Mouse (Mus musculus): ENCODE data around the gene Rrnad1. TPM values are rescaled to one million over a fixed set of nuclear protein-coding genes. Genes with fewer than 3 reads are reported as not detected.
"Not testable (repeated sequence)": the region's sequence is repeated elsewhere in the genome, so short reads cannot be mapped to it uniquely, and the experiment has no call there.

Gene Rrnad1
- polyA plus RNA-seq, 1 experiment from 2014 or later: 23.5 TPM

DNA sequence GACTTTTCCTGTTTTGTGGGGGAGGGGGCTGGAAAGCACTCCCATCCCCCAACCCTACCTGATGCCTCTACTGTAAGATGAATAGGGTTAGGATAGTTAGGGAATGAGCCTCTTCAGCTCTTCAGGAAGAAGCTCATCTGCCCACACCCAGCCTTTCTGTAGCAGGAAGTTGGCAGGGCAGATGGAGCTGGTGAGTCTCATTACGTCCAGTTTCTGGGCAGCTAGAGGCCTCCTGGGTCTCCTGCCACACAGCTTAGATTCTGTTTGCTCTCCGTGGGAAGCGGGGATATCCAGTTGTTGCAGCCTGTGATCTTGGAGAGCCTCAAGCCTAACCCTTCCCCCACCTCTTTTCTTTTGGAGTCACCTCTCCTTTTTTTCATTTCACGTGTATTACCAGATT is 20.6 kb downstream of the Rrnad1 start:
- Histone ChIP-seq H3K36me3 (peaks cover 21% of the 10 kb centered on the region), H3K9ac (replicated peaks) (peak overlapping the region; percentile 48), H3K4me1 (peaks cover 44% of the 10 kb centered on the region), H3K9me3 (no peaks in the 10 kb centered on the region), H3K4me2 (replicated peaks) (peak overlapping the region; percentile 66), H3K27ac (replicated peaks) (peak overlapping the region; percentile 83), H3K4me3 (no peak overlapping the region), H3K27me3 (no peaks in the 10 kb centered on the region)
- 6% methylated on average over 4 of the region's 4 CpGs for WGBS
- ATAC-seq (ENCODE audit: low FRiP score, low read depth): no peak

DNA sequence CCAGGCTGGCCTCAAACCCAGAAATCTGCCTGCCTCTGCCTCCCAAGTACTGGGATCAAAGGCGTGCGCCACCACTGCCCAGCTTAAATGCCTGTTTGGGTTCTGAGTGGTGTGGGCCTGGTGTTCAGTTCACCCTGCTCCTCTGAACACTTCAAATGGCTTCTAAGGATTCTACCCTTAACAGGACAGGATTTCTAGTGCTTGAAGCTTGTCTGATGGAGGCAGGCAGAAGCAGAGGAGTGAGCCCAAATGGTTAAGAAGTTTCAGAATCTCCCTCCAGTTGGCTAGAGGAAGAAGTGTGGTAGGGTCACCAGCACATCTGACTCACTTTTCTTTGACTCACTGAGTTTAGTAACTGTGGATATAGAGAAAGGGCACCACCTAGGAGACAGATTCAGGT is 21.1 kb downstream of the Rrnad1 start:
- Histone ChIP-seq H3K9ac (replicated peaks) (0 out of 2 replicates have a peak overlapping the region, but pooled peaks have one; percentile 48), H3K4me1 (peaks cover 44% of the 10 kb centered on the region), H3K27ac (replicated peaks) (peak overlapping the region; percentile 83), H3K4me3 (no peak overlapping the region), H3K4me2 (replicated peaks) (peak overlapping the region; percentile 66), H3K9me3 (no peaks in the 10 kb centered on the region), H3K27me3 (no peaks in the 10 kb centered on the region), H3K36me3 (peaks cover 16% of the 10 kb centered on the region)
- 88% methylated on average over 2 of the region's 2 CpGs for WGBS
- no peak for ATAC-seq (ENCODE audit: low FRiP score, low read depth)

DNA sequence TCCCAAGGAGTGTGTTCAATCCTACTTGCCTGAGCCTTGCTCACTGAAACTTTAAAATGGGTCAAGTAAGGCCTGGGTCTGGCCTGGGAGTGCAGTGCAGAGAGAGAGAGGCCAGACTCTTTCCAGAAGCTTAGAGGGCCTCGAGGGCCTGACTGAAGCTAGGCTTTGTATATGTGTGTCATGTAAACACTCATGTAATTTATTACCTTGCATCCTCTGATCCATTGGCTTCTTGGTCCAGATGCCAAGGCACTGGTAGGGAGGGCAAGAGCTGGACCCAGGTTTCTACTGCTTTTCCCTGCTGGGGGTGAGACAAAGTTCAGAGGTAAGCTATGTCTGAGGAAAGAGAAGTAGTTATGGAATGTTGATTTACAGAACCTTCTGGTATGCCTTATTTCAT is 22.6 kb downstream of the Rrnad1 start:
- 23% methylated on average over 1 of the region's 1 CpGs for WGBS
- H3K27ac ChIP-seq (replicated peaks): peak overlapping the region; percentile 92; the same call in 1 of the 2 replicates
- peaks cover 44% of the 10 kb centered on the region for H3K4me1 ChIP-seq

DNA sequence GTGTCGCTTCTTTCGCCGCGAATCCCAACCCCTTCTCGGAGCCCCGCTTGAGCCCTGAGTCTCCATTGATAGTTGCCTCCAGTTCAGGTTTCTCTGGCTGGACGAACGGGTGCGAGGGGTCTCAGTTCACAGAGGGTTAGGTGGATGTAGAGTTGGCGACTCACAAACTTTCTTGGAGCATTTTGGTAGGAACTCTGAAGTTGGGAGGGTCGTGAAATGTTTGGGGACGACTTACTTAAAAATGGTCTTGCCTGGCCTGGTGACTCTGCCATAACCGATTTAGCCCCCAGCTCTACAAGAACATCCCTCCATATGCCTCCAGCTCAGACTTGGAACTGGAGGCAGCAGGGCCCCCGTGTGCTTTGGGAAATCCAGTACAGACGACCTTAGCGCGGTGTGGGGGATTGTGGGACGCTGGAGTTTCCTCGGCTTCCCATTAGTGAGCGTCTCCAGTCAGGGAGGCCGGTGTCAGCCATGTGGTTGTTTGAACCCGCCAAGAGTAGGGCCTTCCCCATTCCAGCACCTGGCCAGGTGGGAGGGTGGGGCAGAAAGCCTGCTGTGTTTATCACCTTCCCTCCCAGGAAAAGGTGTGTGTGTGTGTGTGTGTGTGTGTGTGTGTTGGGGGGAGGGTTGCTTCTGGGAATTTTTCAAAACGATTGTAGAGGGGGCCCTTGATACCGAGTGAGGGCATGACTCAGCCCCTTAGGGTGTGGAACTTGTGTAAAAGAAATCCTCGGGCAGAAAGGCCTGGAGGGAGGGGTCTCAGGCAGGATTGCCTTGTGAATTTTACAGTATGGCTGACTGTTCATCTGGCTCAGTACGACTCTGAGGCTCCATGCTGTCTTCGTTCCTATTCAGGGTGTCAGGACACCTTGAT is 23.3 kb downstream of the Rrnad1 start:
- Histone ChIP-seq H3K4me2 (replicated peaks) (peak overlapping the region; percentile 97), H3K4me1 (peaks cover 44% of the 10 kb centered on the region), H3K9me3 (no peaks in the 10 kb centered on the region), H3K4me3 (peak overlapping the region; percentile 98), H3K27ac (replicated peaks) (peak overlapping the region; percentile 92), H3K27me3 (no peaks in the 10 kb centered on the region), H3K9ac (replicated peaks) (peak overlapping the region; percentile 91), H3K36me3 (no peaks in the 10 kb centered on the region)
- no peak for ATAC-seq (ENCODE audit: low FRiP score, low read depth)
- under 1% methylated on average over 25 of the region's 27 CpGs for WGBS

More for the DNA sequence above, 22.6 kb downstream of the Rrnad1 start:
- Histone ChIP-seq H3K27me3 (no peaks in the 10 kb centered on the region), H3K9ac (replicated peaks) (peak overlapping the region; percentile 91), H3K9me3 (no peaks in the 10 kb centered on the region), H3K36me3 (peaks cover 1% of the 10 kb centered on the region), H3K4me3 (peak overlapping the region; percentile 98), H3K4me2 (replicated peaks) (peak overlapping the region; percentile 97)
- no peak for ATAC-seq (ENCODE audit: low FRiP score, low read depth)

DNA sequence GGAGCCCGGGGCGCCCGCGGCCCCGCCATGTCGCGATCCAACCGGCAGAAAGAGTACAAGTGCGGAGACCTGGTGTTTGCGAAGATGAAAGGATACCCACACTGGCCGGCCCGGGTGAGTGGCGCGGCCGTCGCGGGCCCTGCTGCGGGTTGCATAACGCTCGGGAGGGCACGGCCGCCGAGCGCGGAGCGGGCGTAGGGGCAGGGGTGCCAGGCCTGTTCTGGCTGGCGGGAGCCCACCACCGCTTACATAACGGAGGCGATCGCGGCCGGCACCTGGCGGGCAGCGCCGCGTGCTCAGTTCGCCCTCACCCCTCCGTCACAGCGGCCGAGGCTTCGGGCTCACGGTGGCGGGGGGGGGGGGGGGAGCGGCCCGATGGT is 23.9 kb downstream of the Rrnad1 start:
- peak overlapping the region; percentile 97 for H3K4me2 ChIP-seq (replicated peaks)
- WGBS: 0% methylated on average over 33 of the region's 47 CpGs

DNA sequence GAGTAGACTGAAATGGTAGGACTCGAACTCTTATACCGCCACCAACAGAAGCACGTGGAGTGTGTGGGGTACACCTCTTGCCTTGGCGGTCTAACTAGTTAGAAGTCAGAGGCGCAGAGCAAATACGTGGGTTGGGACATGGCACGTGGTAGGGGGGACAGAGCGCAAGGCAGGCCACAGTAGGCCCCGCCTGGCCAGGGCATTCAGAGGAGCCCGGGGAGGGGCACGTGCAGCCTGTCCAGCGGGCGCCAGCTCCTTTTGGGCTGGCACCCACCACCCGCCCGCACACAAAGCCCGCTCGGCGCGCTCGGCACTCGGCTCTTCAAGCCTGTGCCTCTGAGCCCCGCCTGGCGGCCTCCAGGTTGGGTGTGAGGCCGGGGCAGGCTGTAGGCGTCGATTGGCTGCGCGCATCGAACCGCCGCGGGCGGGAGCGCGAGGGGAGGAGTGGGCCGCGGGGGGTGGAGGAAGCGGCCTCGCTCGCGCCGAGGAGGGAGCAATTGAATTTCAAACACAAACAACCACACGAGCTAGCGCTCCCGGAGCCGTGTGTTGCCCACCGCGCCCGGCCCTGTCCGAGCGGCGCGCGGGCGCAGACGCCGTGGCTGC is 24.5 kb downstream of the Rrnad1 start, which contains the start of gene Hdgf:
Gene Hdgf, plus strand, starts transcription at position 442 of the 606 bp plus-strand sequence.
- 2% methylated on average over 57 of the region's 57 CpGs for WGBS
- peak; percentile 95 for ATAC-seq (ENCODE audit: low FRiP score, low read depth)
- H3K27ac ChIP-seq (replicated peaks): peak within 1 kb of the TSS; percentile 92
- H3K4me3 ChIP-seq: peak within 1 kb of the TSS; percentile 98
- H3K36me3 ChIP-seq: no peaks in the 10 kb centered on the region
- no peaks in the 10 kb centered on the region for H3K27me3 ChIP-seq
- H3K4me2 ChIP-seq (replicated peaks): peak within 1 kb of the TSS; percentile 97
- peak within 1 kb of the TSS; percentile 91 for H3K9ac ChIP-seq (replicated peaks)
- H3K4me1 ChIP-seq: peaks cover 39% of the 10 kb centered on the region
- H3K9me3 ChIP-seq: no peaks in the 10 kb centered on the region

More for the DNA sequence above, 23.9 kb downstream of the Rrnad1 start:
- Histone ChIP-seq H3K9ac (replicated peaks) (peak overlapping the region; percentile 91), H3K4me3 (peak overlapping the region; percentile 98), H3K27ac (replicated peaks) (peak overlapping the region; percentile 92), H3K9me3 (no peaks in the 10 kb centered on the region), H3K4me1 (peaks cover 44% of the 10 kb centered on the region), H3K36me3 (no peaks in the 10 kb centered on the region), H3K27me3 (no peaks in the 10 kb centered on the region)
- ATAC-seq (ENCODE audit: low FRiP score, low read depth): peak; percentile 16

DNA sequence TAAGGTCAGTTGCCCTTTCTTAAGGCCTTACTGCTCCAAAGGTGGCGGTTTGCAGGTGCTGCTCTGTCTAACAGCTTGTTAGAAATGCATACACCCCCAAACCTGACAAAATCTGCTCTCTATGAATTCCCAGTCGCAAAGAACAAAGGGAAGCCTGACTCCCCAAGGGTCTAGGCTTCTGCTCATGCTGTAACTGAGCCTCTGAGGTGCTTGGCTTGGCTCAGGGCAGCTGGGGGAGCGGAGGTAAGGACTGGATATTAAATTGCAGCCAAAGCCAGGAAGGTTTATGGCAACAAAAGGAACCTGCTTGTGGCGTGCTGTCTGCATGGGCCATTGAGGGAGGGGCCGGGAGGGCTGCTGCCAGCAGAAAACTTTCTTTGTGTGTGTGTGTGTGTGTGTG is 26.7 kb downstream of the Rrnad1 start:
- ATAC-seq (ENCODE audit: low FRiP score, low read depth): no peak
- H3K27me3 ChIP-seq: no peaks in the 10 kb centered on the region
- H3K4me1 ChIP-seq: peaks cover 18% of the 10 kb centered on the region
- no peaks in the 10 kb centered on the region for H3K9me3 ChIP-seq
- no peak overlapping the region for H3K4me2 ChIP-seq (replicated peaks)
- no peak overlapping the region for H3K27ac ChIP-seq (replicated peaks)
- H3K36me3 ChIP-seq: no peaks in the 10 kb centered on the region
- WGBS: 54% methylated on average over 5 of the region's 5 CpGs
- no peak overlapping the region for H3K4me3 ChIP-seq
- H3K9ac ChIP-seq (replicated peaks): no peak overlapping the region

DNA sequence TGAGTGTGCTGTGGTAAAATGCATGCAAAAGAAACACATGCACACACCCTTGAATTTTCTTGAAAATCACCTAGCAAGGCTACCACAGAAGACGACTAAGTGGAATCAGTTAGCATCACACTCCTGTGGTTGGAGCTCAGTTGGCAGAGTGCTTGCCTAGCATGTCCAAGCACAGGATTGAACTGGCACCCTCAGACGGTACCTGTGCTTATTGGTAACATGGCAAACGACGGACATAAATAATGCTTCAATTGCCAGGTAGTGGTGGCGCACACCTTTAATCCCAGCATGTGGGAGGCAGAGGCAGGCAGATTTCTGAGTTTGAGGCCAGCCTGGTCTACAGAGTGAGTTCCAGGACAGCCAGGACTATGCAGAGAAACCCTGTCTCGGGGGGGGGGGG is 28.6 kb downstream of the Rrnad1 start:
- not testable (repeated sequence) for H3K36me3 ChIP-seq; H3K27ac ChIP-seq (replicated peaks); ATAC-seq (ENCODE audit: low FRiP score, low read depth); H3K4me1 ChIP-seq; H3K9me3 ChIP-seq; H3K4me3 ChIP-seq; H3K4me2 ChIP-seq (replicated peaks); H3K27me3 ChIP-seq; H3K9ac ChIP-seq (replicated peaks)
- WGBS: 75% methylated on average over 6 of the region's 6 CpGs

DNA sequence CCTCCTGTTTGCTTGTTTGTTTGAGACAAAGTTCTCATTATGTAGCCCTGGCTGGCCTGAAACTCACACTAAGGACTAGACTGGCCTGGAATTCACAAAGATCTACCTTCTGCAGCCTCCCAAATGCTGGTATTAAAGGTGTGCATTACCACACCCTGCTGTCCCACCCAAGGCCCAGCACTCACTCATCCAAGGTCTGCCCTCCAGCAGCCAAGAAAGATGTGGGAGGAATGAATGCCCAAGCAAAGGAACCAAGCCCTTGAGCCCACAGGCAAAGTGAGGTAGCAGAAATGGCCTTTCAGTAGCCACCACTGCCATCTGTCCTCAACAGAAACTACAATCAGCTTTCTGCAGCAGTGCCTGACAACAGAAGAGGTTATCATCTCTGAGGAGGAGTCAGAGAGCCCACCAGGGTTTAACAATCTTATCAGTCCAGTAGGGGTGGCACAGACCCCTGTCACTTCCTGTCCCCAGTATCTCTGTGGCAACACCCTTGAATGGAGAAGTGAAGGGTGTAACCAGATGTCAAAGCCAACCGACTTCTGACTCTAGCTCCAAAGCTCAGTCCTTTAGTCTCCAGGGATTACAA is 29.4 kb downstream of the Rrnad1 start:
- H3K9me3 ChIP-seq: no peaks in the 10 kb centered on the region
- no peak overlapping the region for H3K4me3 ChIP-seq
- H3K27ac ChIP-seq (replicated peaks): no peak overlapping the region
- H3K4me1 ChIP-seq: no peaks in the 10 kb centered on the region
- H3K36me3 ChIP-seq: no peaks in the 10 kb centered on the region
- no peak overlapping the region for H3K9ac ChIP-seq (replicated peaks)
- no peaks in the 10 kb centered on the region for H3K27me3 ChIP-seq
- no peak for ATAC-seq (ENCODE audit: low FRiP score, low read depth)
- WGBS: 56% methylated on average over 1 of the region's 1 CpGs
- no peak overlapping the region for H3K4me2 ChIP-seq (replicated peaks)

DNA sequence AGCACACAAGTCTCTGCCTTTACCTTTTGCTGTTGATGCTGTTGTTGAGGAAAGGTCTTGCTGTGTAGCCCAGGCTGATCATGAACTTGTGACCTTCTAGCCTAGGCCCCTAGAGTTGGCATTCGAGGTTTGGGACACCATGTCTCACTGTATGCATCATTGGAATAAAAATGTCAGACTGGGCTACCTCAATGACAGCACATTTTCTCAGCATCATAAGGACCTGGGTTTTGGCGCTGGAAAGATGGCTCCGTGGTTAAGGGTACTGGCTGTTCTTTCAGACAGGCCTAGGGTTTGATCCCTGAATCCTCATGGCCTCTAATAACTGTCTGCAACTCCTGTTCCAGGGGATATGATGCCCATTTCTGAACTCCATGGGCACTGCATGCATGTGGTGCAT is 30.7 kb downstream of the Rrnad1 start:
- no peak overlapping the region for H3K4me3 ChIP-seq
- no peak for ATAC-seq (ENCODE audit: low FRiP score, low read depth)
- no peaks in the 10 kb centered on the region for H3K36me3 ChIP-seq
- no peak overlapping the region for H3K4me2 ChIP-seq (replicated peaks)
- no peaks in the 10 kb centered on the region for H3K27me3 ChIP-seq
- no peaks in the 10 kb centered on the region for H3K9me3 ChIP-seq
- H3K27ac ChIP-seq (replicated peaks): no peak overlapping the region
- 81% methylated on average over 3 of the region's 3 CpGs for WGBS
- no peaks in the 10 kb centered on the region for H3K4me1 ChIP-seq
- H3K9ac ChIP-seq (replicated peaks): no peak overlapping the region

DNA sequence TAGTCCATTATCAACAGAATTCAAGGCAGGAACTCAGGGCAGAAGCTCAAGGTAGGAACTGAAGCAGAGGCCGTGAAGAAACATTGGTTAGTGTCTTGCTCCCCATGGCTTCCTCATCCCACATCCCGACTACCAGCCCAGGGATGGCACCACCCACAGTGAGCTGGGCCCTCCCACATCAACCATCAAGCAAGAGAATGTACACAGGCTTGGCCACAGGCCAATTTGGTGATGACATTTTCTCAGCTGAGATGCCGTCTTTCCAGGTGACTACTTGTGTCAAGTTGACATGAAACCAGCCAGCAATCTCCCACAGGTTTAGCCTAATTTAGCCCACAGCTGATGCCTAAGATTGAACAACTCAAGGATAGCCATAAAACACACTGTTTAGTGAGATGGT is 31.3 kb downstream of the Rrnad1 start:
- Histone ChIP-seq H3K9ac (replicated peaks) (no peak overlapping the region), H3K9me3 (no peaks in the 10 kb centered on the region), H3K27ac (replicated peaks) (no peak overlapping the region), H3K4me3 (no peak overlapping the region), H3K4me2 (replicated peaks) (no peak overlapping the region), H3K36me3 (no peaks in the 10 kb centered on the region), H3K27me3 (no peaks in the 10 kb centered on the region), H3K4me1 (no peaks in the 10 kb centered on the region)
- WGBS: 76% methylated on average over 3 of the region's 3 CpGs
- ATAC-seq (ENCODE audit: low FRiP score, low read depth): no peak

DNA sequence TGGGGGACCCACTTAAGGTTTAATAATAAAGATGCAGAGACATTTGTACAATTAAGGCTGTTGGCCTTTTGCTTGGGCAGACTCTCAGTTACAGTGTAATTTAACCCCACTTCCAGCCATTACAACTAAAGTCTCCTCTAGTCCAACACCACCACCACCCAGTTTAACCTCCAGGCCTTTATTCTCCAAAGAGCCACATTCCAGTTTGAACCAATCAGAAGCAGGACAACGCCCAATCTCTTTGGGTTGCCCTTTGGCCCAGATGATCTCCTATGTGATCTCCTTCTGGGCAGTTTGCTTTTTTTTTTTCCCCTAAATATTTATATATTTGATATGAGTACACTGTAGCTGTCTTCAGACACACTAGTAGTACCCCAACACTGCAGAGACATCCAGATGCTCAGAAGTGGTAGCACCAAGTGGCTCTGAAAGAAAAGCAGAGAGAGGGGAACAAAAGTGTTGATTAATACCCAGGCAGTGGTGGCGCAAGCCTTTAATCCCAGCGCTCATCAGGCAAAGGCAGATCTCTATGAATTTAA is 37.1 kb downstream of the Rrnad1 start:
- Histone ChIP-seq H3K9ac (replicated peaks) (no peak overlapping the region), H3K27me3 (no peaks in the 10 kb centered on the region), H3K4me3 (no peak overlapping the region), H3K4me2 (replicated peaks) (no peak overlapping the region), H3K27ac (replicated peaks) (no peak overlapping the region), H3K9me3 (no peaks in the 10 kb centered on the region), H3K36me3 (no peaks in the 10 kb centered on the region), H3K4me1 (no peaks in the 10 kb centered on the region)
- no peak for ATAC-seq (ENCODE audit: low FRiP score, low read depth)
- WGBS: 59% methylated on average over 3 of the region's 3 CpGs
